ENCODE assay signal across 15 mouse cellular contexts in genomic region chr9:44810316-44810715, GRCm38 (mm10). TPM values are rescaled to one million over a fixed set of nuclear protein-coding genes. Genes with fewer than 3 reads are reported as not detected.
"Had no signal": no experiment of that assay in that cellular context is flagged by ENCODE, and none has a peak within 500 bp of the region (broad histone marks: within the 10 kb centered on the region; RNA-seq: fewer than 3 reads in every experiment).

No protein-coding gene starts in this region.

- H3K4me2 ChIP-seq: intestine, embryonic 15.5 days; limb, embryonic 15.5 days; liver, embryonic 12.5 days; lung, embryonic 14.5 days; neural tube, embryonic 12.5 days had no signal

- DNase-seq: layer of hippocampus, postnatal 36 days; lung, embryonic 14.5 days; lung, postnatal 4 days; midbrain, embryonic 14.5 days; right cerebral cortex, postnatal 4 days; spleen, adult 18-20 months; thymus, adult 18-20 months; thymus, postnatal 14 days had no signal

- H3K4me3 ChIP-seq: intestine, embryonic 15.5 days; limb, embryonic 15.5 days; liver, embryonic 12.5 days; midbrain, embryonic 10.5 days; myocyte; neural tube, embryonic 12.5 days had no signal

- H3K9me3 ChIP-seq: intestine, embryonic 15.5 days; limb, embryonic 15.5 days; liver, embryonic 12.5 days; midbrain, embryonic 10.5 days; neural tube, embryonic 12.5 days had no signal

- H3K27ac ChIP-seq: intestine, embryonic 15.5 days; limb, embryonic 15.5 days; liver, embryonic 12.5 days; midbrain, embryonic 10.5 days; neural tube, embryonic 12.5 days had no signal

- ATAC-seq: intestine, embryonic 15.5 days; liver, embryonic 12.5 days had no signal

- H3K27me3 ChIP-seq: intestine, embryonic 15.5 days; limb, embryonic 15.5 days; liver, embryonic 12.5 days; neural tube, embryonic 12.5 days had no signal

- H3K9ac ChIP-seq: intestine, embryonic 15.5 days; limb, embryonic 15.5 days; liver, embryonic 12.5 days; lung, embryonic 14.5 days; neural tube, embryonic 12.5 days had no signal

- H3K4me1 ChIP-seq: intestine, embryonic 15.5 days; limb, embryonic 15.5 days; liver, embryonic 12.5 days; midbrain, embryonic 10.5 days; neural tube, embryonic 12.5 days had no signal

RNA-seq across cellular contexts. Expression of gene Ttc36, which starts 7.4 kb away (rescaled TPM):
- polyA plus RNA-seq: limb, embryonic 11.5 days; neural tube, embryonic 12.5 days had no signal
